Mouse (Mus musculus): ENCODE measurements at regions not wholly inside any gene's neighbourhood (a gene's known extent, or its start where the extent isn't known, plus 50 kb on each side); places are given as distances from the start of the nearest gene placed in this dataset.
A peak's percentile ranks its signal among the peaks of the same experiment; 100 is the strongest.

- DNase-seq (ENCODE audit: low read depth, low spot score), result no peak
Measured at GRCm38 (mm10) chr5:133113183-133113582, 570.0 kb upstream of the Auts2 start.

DNA sequence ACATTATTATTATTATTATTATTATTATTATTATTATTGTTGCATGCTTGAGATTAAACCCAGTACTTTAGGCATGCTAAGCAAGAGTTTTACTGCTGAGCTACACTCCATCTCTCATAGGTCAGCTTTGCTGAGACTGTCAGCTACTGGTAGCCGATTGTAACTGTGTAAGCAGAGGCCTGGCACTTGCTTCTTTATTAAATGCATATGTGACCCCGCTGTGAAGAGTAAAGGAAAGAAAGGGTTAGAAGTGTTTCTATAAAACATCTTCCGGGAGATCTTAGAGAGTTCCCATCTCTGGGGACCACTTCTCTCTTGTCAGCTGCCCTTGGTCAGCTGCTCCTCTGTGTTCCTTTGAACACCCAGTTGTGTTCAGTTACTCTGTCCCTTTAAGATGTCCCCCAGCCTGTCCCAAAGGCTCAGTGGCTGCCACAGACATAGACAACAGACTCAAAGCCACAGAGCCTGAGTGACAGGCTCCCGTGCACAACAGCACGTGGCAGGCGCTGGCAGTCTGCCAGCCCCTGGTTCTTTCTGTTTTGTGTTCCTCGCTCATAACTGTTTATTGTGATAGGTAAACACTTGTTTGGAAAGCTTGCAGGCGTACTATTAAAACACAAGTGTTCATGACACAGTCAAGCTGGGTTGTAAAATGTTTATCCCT, 563.7 kb upstream of the Auts2 start:
- DNase-seq (ENCODE audit: low read depth, low spot score), result peak; percentile 43

- DNase-seq (ENCODE audit: low read depth, low spot score), result no peak
Measured at GRCm38 (mm10) chr5:133096340-133096739, 553.2 kb upstream of the Auts2 start.

- DNase-seq (ENCODE audit: low read depth, low spot score), result no peak
Measured at GRCm38 (mm10) chr5:133084859-133085258, 541.7 kb upstream of the Auts2 start.

DNA sequence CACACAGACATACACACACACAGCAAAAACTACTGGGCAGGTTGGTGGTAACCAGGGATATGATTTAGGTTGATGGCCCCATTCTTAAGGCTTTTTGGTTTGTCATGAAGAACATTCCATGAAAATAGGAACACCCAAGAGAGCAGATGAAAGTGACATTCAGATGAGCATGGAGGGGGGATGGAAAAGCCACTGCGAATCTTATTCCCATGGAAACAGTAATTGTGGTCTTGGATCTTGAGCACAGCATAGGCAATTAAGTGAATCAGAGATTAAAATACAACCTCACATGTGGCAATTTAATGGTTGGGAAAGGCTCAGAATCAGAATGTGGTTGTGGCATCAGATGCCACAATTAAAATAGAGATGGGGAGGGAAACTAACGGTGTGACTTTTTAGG, 537.6 kb upstream of the Auts2 start:
- no peak for DNase-seq (ENCODE audit: low read depth, low spot score)

GRCm38 (mm10) chr5:133078916-133079315, 535.8 kb upstream of the Auts2 start:
- no peak for DNase-seq (ENCODE audit: low read depth, low spot score)

DNA sequence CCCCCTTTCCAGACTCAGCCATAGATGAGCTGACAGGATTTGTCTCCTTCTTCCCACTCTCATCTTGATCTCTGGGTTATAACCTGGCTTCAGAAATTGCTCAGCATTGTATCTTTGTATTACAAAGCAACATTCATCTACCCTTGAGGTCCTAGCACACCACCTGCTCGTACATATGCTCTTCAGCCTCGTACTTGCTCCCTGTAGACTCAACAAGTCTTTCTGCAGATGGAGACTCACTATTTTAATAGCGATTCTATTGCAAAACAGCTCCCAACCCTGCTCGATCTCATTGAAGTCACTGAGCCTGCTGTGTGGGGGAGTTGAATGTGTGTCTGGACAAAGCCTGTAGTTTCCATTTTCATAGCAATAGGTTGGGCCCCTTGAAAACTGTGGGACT, 535.2 kb upstream of the Auts2 start:
- no peak for DNase-seq (ENCODE audit: low read depth, low spot score)

DNA sequence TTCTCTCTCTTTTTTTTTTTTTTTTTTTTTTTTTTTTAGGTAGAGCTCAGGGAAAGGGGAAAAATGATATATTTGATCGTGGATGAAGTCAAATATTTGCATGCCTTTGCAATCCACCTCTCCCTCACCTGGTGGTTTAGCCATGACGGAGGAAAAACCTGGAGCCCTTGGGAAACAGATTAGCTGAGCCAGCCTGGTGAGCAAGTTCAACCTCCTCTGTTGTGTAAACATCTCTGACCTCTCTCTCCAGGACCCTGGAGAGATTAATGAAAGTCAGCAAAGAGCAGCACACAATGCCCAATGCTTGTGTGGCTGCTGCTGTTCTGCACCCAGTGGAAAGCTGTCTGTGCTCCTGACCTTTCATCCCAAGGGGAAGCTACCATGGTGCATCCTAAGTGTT, 530.2 kb upstream of the Auts2 start:
- DNase-seq (ENCODE audit: low read depth, low spot score), result no peak

DNA sequence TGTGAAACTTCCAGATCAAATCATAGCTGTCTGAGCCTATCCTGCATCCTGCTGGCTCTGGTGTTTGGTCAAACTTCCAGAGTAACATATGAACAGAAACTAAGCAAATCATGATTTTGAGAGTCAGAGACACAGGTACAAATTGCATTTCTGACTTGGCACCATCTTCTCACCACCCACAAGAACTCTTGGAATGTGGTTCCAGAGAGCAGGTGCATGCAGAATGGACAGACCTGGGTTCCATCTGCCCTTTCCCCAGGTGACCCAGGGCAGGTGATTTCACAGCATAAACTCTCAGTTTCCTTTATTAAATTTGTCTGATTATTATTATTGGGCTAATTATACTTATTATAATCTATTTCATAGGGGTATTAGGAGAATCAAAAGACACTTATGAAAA, 527.0 kb upstream of the Auts2 start:
- no peak for DNase-seq (ENCODE audit: low read depth, low spot score)

- DNase-seq (ENCODE audit: low read depth, low spot score), result no peak
Measured at GRCm38 (mm10) chr5:133062481-133062880, 519.3 kb upstream of the Auts2 start.

DNA sequence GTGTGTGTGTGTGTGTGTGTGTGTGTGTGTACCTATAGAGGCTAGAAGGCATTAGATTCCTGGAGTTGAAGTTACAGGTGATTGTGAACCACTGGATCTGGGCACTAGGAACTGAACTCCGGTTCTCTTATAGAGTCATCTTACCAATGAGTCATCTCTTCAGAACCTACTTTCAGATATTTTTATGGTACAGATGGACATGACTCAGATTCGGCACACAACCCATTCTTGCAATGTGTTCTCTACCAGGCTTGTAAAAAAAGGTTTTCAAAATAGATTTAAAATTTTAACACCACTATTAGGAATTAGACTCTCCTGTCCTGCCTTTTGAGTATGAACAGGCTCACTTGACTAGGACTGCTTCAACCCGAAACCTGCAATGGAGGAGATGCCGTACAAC, 504.3 kb upstream of the Auts2 start:
- DNase-seq (ENCODE audit: low read depth, low spot score), result no peak

DNA sequence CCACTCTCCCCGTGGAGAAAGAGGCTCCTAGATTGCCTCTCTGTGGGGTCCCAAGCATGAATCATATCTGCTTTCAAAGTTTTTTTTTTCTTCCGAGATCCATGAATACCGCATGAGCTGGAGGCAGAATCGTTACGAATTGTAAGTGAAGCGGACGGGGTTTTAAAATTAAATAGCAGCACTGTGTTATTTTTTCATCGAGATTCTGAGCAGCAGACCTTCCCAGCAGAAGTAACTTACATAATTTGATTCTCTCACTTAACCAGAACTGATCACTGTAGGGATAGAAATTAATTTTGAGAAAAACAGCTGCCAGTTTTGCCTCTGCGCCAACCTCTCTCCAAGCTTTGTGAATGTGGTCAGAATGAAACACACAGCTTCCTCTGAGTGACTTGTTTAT, 502.5 kb upstream of the Auts2 start:
- no peak for DNase-seq (ENCODE audit: low read depth, low spot score)

- DNase-seq (ENCODE audit: low read depth, low spot score), result no peak
Measured at GRCm38 (mm10) chr5:133027590-133027989, 484.4 kb upstream of the Auts2 start.

- no peak for DNase-seq (ENCODE audit: low read depth, low spot score)
Measured at GRCm38 (mm10) chr5:133025121-133025520, 482.0 kb upstream of the Auts2 start.

DNA sequence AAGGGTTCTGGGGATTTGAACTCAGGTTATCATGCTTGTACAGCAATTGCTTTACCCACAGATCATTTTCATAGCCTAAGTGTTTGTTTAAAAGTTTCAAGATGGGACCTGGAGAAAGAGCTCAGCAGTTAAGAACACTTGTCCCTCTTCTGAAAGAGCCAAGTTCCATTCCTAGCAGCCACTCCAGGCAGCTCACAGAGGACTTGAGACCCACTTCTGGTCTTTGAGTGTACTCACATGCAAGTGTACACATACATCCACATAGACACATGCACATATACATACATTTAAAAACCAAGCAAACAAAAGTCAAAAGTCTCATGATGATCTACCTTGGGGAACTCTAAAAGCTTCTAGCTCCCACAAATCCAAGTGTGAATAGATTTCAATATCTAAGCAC, 477.7 kb upstream of the Auts2 start:
- DNase-seq (ENCODE audit: low read depth, low spot score), result no peak

- DNase-seq (ENCODE audit: low read depth, low spot score), result no peak
Measured at GRCm38 (mm10) chr5:133020116-133020515, 477.0 kb upstream of the Auts2 start.

DNA sequence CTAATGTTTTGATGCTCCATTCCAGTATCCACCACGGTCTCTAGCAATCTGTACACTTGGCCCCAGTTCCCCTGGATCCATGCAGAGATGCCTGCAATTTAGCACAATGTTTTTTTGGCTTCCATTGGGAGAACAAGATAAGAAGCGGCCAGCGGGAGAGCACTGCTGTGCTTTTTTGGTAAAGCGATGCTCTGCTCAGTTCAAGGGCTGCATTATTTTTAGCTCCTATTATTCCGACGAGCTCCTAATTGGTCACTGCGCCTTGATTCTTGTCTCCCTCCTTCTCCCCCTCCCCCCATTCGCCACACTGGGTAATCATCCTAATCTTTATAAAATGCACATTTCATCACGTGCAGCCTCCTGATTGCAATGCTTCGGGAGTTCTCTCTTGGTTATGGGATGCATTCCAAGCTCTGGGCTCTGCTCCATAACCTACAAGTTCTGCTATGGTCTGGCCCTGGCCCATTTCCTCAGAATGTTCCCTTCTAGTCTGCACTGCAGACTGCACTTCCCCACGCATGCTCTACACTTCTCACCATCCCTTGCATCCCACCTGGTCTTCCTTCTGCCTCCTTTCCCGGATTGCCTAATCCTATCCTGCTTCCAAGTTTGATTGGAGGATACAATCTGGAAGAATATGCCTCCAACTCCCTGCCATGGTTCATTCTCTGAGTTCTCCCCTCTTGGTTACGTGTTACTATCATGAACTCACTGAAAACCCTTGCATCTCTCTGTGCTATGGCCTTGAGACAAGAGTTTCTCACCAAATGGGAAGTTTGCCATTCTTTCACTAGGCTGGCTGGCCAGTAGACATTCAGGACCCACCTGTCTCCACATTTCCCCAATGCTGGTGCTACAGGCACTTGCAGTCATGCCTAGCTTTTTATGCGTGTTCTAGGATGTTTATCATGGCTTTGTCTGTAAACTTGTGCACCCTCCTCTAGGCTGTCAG, 467.8 kb upstream of the Auts2 start:
- no peak for DNase-seq (ENCODE audit: low read depth, low spot score)

- DNase-seq (ENCODE audit: low read depth, low spot score), result no peak
Measured at GRCm38 (mm10) chr5:132982866-132983265, 439.7 kb upstream of the Auts2 start.

DNA sequence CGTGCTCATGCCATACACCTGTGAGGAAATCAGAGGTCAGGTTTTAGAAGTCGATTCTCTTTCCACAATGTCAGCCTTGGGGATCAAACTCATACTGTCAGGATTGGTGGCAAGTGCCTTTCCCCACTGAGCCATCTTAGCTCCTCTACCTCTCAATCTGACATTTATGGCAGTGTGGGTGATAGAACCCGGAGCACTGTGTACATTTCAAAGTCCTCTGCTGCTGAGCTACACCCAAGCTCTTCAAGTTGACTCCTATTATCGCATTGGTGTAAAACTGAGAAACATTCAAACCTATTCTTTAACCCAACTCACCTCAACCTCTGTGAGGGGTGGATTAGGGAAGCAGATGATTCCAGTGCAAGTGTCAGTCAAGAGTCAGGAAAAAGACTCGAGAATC, 435.9 kb upstream of the Auts2 start:
- DNase-seq (ENCODE audit: low read depth, low spot score), result no peak

- DNase-seq (ENCODE audit: low read depth, low spot score), result no peak
Measured at GRCm38 (mm10) chr5:132975303-132975932, 432.3 kb upstream of the Auts2 start.

DNA sequence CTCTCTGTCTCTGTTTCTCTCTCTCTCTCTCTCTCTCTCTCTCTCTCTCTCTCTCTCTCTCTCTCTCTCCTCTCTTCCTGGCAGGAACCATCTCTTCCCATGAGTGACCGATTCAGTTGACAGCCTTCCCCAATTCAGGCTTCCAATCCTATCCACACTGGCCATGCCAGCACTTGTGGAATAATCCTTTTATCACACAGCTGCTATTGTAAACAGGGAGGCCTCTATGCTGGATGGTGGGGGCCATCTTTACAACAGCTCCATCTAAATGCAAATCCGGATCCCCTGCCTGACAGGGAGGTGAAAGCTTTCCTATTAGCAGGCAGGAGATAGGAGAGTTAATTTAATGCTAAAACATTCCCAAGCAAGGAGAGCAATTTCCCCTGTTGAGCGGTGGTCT, 431.7 kb upstream of the Auts2 start:
- DNase-seq (ENCODE audit: low read depth, low spot score), result no peak

DNA sequence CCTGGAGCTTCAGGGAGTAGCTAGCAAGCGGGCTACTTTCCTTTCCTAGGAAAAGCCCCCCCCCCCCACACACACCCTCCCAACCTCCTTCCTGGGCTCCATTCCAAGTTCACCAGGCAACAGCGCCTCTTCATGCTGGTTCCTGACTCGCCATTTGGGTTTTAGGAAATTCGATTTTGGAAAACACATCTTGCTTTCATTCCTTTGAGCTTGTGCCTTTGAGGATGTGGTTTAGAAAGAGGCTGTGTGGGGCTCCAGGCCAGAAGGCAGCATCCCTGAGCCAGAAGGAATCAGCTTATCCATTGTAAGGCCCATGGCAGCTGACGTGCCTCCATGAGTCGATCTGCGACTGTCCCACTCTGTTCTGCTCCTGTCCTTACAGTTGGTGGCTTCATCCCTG, 427.9 kb upstream of the Auts2 start:
- DNase-seq (ENCODE audit: low read depth, low spot score), result no peak

GRCm38 (mm10) chr5:132969376-132969775, 426.2 kb upstream of the Auts2 start:
- no peak for DNase-seq (ENCODE audit: low read depth, low spot score)
